Mouse (Mus musculus): ENCODE measurements at regions not wholly inside any gene's neighbourhood (a gene's known extent, or its start where the extent isn't known, plus 50 kb on each side); places are given as distances from the start of the nearest gene placed in this dataset.

GRCm38 (mm10) chr13:47917370-47917769 lies 343.7 kb upstream of the Id4 start:
- no peaks in the 10 kb centered on the region for H3K27me3 ChIP-seq (ENCODE audit: insufficient read depth, low read length)
- DNase-seq (ENCODE audit: low spot score) (no peak), ATAC-seq (replicated peaks; ENCODE audit: low FRiP score, low read depth) (no peak)
- no peak overlapping the region for H3K9ac ChIP-seq (ENCODE audit: low read depth, low read length)
- no peaks in the 10 kb centered on the region for H3K4me1 ChIP-seq (replicated peaks; ENCODE audit: insufficient read depth, low read length)
- no peak overlapping the region for H3K27ac ChIP-seq
- no peaks in the 10 kb centered on the region for H3K9me3 ChIP-seq (replicated peaks; ENCODE audit: low read length)
- WGBS, result 92% methylated on average over 3 of the region's 3 CpGs
- H3K4me2 ChIP-seq (ENCODE audit: low read length), result no peak overlapping the region
- H3K4me3 ChIP-seq (replicated peaks; ENCODE audit: low read depth, low read length), result no peak overlapping the region
- no peak for TF ChIP-seq CTCF (IDR thresholded peaks at IDR 0.05; ENCODE audit: low read depth)
- no peaks in the 10 kb centered on the region for H3K36me3 ChIP-seq (ENCODE audit: insufficient read depth, low read length)

- Histone ChIP-seq H3K27me3 (ENCODE audit: insufficient read depth, low read length) (no peaks in the 10 kb centered on the region), H3K27ac (no peak overlapping the region), H3K9ac (ENCODE audit: low read depth, low read length) (no peak overlapping the region), H3K36me3 (ENCODE audit: insufficient read depth, low read length) (no peaks in the 10 kb centered on the region), H3K9me3 (replicated peaks; ENCODE audit: low read length) (no peaks in the 10 kb centered on the region), H3K4me1 (replicated peaks; ENCODE audit: insufficient read depth, low read length) (no peaks in the 10 kb centered on the region), H3K4me3 (replicated peaks; ENCODE audit: low read depth, low read length) (no peak overlapping the region), H3K4me2 (ENCODE audit: low read length) (no peak overlapping the region)
- no peak for ATAC-seq (replicated peaks; ENCODE audit: low FRiP score, low read depth)
- WGBS, result 47% methylated on average over 5 of the region's 5 CpGs
- peak; percentile 21 for DNase-seq (ENCODE audit: low spot score)
- TF ChIP-seq CTCF (IDR thresholded peaks at IDR 0.05; ENCODE audit: low read depth), result no peak
Measured at GRCm38 (mm10) chr13:47921044-47921443, 340.0 kb upstream of the Id4 start.

GRCm38 (mm10) chr13:47940696-47941095 lies 320.3 kb upstream of the Id4 start:
- Histone ChIP-seq H3K36me3 (ENCODE audit: insufficient read depth, low read length) (no peaks in the 10 kb centered on the region), H3K27ac (no peak overlapping the region), H3K4me2 (ENCODE audit: low read length) (no peak overlapping the region), H3K27me3 (ENCODE audit: insufficient read depth, low read length) (no peaks in the 10 kb centered on the region), H3K9me3 (replicated peaks; ENCODE audit: low read length) (no peaks in the 10 kb centered on the region), H3K4me1 (replicated peaks; ENCODE audit: insufficient read depth, low read length) (no peaks in the 10 kb centered on the region), H3K9ac (ENCODE audit: low read depth, low read length) (no peak overlapping the region), H3K4me3 (replicated peaks; ENCODE audit: low read depth, low read length) (no peak overlapping the region)
- no peak for TF ChIP-seq CTCF (IDR thresholded peaks at IDR 0.05; ENCODE audit: low read depth)
- ATAC-seq (replicated peaks; ENCODE audit: low FRiP score, low read depth), result no peak
- 95% methylated on average over 2 of the region's 2 CpGs for WGBS
- no peak for DNase-seq (ENCODE audit: low spot score)

- H3K4me2 ChIP-seq (ENCODE audit: low read length), result peak overlapping the region; percentile 6; the same call in 1 of the 2 replicates
- no peak overlapping the region for H3K4me3 ChIP-seq (replicated peaks; ENCODE audit: low read depth, low read length)
- TF ChIP-seq CTCF (IDR thresholded peaks at IDR 0.05; ENCODE audit: low read depth), result no peak
- no peak for DNase-seq (ENCODE audit: low spot score)
- H3K9me3 ChIP-seq (replicated peaks; ENCODE audit: low read length), result no peaks in the 10 kb centered on the region
- H3K4me1 ChIP-seq (replicated peaks; ENCODE audit: insufficient read depth, low read length), result no peaks in the 10 kb centered on the region
- H3K36me3 ChIP-seq (ENCODE audit: insufficient read depth, low read length), result no peaks in the 10 kb centered on the region
- no peak overlapping the region for H3K27ac ChIP-seq
- H3K9ac ChIP-seq (ENCODE audit: low read depth, low read length), result no peak overlapping the region
- WGBS, result 13% methylated on average over 8 of the region's 8 CpGs
- no peaks in the 10 kb centered on the region for H3K27me3 ChIP-seq (ENCODE audit: insufficient read depth, low read length)
- ATAC-seq (replicated peaks; ENCODE audit: low FRiP score, low read depth), result no peak
Measured at GRCm38 (mm10) chr13:47942368-47942787, 318.6 kb upstream of the Id4 start.

GRCm38 (mm10) chr13:47943645-47944044 lies 317.4 kb upstream of the Id4 start:
- Histone ChIP-seq H3K9ac (ENCODE audit: low read depth, low read length) (no peak overlapping the region), H3K9me3 (replicated peaks; ENCODE audit: low read length) (no peaks in the 10 kb centered on the region), H3K4me2 (ENCODE audit: low read length) (no peak overlapping the region), H3K4me1 (replicated peaks; ENCODE audit: insufficient read depth, low read length) (no peaks in the 10 kb centered on the region), H3K27me3 (ENCODE audit: insufficient read depth, low read length) (no peaks in the 10 kb centered on the region), H3K36me3 (ENCODE audit: insufficient read depth, low read length) (no peaks in the 10 kb centered on the region), H3K27ac (no peak overlapping the region), H3K4me3 (replicated peaks; ENCODE audit: low read depth, low read length) (no peak overlapping the region)
- no peak for ATAC-seq (replicated peaks; ENCODE audit: low FRiP score, low read depth)
- TF ChIP-seq CTCF (IDR thresholded peaks at IDR 0.05; ENCODE audit: low read depth), result no peak
- WGBS, result 80% methylated on average over 5 of the region's 5 CpGs
- no peak for DNase-seq (ENCODE audit: low spot score)

GRCm38 (mm10) chr13:47948098-47948865 lies 312.7 kb upstream of the Id4 start:
- Histone ChIP-seq H3K27me3 (ENCODE audit: insufficient read depth, low read length) (no peaks in the 10 kb centered on the region), H3K4me2 (ENCODE audit: low read length) (no peak overlapping the region), H3K4me3 (replicated peaks; ENCODE audit: low read depth, low read length) (no peak overlapping the region), H3K27ac (no peak overlapping the region), H3K9me3 (replicated peaks; ENCODE audit: low read length) (no peaks in the 10 kb centered on the region), H3K4me1 (replicated peaks; ENCODE audit: insufficient read depth, low read length) (no peaks in the 10 kb centered on the region), H3K36me3 (ENCODE audit: insufficient read depth, low read length) (no peaks in the 10 kb centered on the region), H3K9ac (ENCODE audit: low read depth, low read length) (no peak overlapping the region)
- DNase-seq (ENCODE audit: low spot score) (peak; percentile 57), ATAC-seq (replicated peaks; ENCODE audit: low FRiP score, low read depth) (no peak)
- TF ChIP-seq CTCF (IDR thresholded peaks at IDR 0.05; ENCODE audit: low read depth), result no peak
- 78% methylated on average over 10 of the region's 10 CpGs for WGBS

GRCm38 (mm10) chr13:47950456-47950855 lies 310.6 kb upstream of the Id4 start:
- Histone ChIP-seq H3K9me3 (replicated peaks; ENCODE audit: low read length) (no peaks in the 10 kb centered on the region), H3K4me2 (ENCODE audit: low read length) (no peak overlapping the region), H3K27me3 (ENCODE audit: insufficient read depth, low read length) (no peaks in the 10 kb centered on the region), H3K9ac (ENCODE audit: low read depth, low read length) (no peak overlapping the region), H3K4me3 (replicated peaks; ENCODE audit: low read depth, low read length) (no peak overlapping the region), H3K36me3 (ENCODE audit: insufficient read depth, low read length) (no peaks in the 10 kb centered on the region), H3K27ac (no peak overlapping the region), H3K4me1 (replicated peaks; ENCODE audit: insufficient read depth, low read length) (no peaks in the 10 kb centered on the region)
- no peak for TF ChIP-seq CTCF (IDR thresholded peaks at IDR 0.05; ENCODE audit: low read depth)
- ATAC-seq (replicated peaks; ENCODE audit: low FRiP score, low read depth) (no peak), DNase-seq (ENCODE audit: low spot score) (no peak)
- WGBS, result 45% methylated on average over 2 of the region's 2 CpGs
